Mouse (Mus musculus): ENCODE results near the gene Izumo2.
"Not testable (repeated sequence)": the region's sequence is repeated elsewhere in the genome, so short reads cannot be mapped to it uniquely, and the experiment has no call there.

The Izumo2 gene

GRCm38 (mm10) chr7:44697980-44698379 lies 10.6 kb upstream of the Izumo2 start:
- DNase-seq (ENCODE audit: low spot score), result no peak

DNA sequence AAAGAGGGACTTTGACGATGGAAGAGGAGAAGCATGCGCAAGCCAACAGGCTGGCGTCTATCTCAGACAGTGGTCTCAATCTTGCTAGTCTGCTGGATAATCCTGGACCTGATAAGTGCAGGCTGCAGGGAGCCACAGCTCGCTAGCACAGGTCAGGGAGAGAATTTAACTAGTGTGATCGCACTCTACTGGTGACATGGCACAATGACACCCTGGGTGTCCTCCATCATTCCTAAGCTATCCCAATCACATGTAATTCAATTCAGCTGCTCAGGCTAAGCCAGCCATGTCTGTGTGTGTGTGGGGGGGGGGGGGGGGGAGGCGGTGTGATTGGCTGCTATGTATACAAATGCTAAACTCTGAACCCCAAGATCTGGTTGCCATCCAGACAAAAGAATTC lies 6.6 kb upstream of the Izumo2 start:
- peak; percentile 59 for DNase-seq (ENCODE audit: low spot score)

GRCm38 (mm10) chr7:44702985-44703384 lies 5.6 kb upstream of the Izumo2 start:
- DNase-seq (ENCODE audit: low spot score), result no peak

DNA sequence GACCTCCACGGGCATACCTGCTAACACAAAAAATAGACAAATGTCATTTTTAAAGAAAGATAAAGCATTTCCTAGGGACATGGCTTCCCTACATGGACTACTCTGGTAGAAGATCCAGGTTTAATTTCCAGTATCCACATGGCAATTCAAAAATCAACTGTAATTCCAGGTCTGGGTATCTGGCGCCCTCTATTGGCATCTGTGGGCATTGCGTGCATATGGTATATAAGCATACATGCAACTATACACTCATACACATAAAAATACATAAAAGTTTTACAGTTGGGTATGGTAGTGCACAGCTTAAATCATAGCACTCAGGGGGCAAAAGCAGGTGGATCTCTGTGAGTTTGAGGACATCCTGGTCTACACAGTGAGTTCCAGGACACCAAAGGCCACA lies 4.2 kb upstream of the Izumo2 start:
- DNase-seq (ENCODE audit: low spot score), result peak; percentile 47

GRCm38 (mm10) chr7:44705086-44705485 lies 3.5 kb upstream of the Izumo2 start:
- DNase-seq (ENCODE audit: low spot score), result no peak

DNA sequence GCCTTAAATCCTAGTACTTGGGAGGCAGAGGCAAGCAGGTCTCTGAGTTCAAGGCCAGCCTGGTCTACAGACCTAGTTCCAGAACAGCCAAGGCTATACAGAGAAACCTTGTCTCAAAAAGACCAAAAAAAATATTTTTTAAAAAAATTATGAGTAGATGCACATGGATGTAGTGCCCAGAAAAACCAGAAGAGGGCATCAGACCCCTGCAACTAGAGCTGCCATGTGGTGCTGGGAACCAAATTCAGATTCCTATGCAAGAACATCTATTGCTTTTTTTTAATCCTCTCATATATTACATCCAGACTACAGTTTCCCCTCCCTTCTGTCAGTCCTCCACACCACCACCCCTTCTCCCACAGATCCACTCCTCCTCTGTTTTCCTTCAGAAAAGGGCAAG lies 2.2 kb upstream of the Izumo2 start:
- no peak for DNase-seq (ENCODE audit: low spot score)

- no peak for DNase-seq (ENCODE audit: low spot score)
These were observed 1.3 kb upstream of the Izumo2 start for GRCm38 (mm10) chr7:44707169-44707675.

- not testable (repeated sequence) for DNase-seq (ENCODE audit: low spot score)
These were observed 449 bp upstream of the Izumo2 start for GRCm38 (mm10) chr7:44708093-44708492.

DNA sequence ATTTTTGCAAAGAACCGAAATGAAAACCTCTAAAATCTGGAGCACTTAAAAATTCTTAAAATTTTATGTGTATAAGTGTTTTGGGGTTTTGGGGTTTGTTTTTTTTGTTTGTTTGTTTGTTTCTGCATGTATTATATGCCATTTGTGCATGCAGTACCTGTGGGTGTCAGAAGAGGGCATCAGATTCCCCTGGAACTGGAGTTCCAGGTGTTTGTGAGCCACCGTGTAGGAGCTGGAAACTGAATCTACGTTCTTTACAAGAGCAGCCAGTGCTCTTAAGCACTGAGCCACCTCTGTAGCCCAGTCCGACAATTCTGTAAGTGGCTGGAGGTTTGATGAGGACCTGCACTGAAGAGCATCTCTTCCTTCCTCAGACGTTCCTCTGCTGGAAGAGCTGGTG lies 1.3 kb downstream of the Izumo2 start:
- DNase-seq (ENCODE audit: low spot score), result no peak

DNA sequence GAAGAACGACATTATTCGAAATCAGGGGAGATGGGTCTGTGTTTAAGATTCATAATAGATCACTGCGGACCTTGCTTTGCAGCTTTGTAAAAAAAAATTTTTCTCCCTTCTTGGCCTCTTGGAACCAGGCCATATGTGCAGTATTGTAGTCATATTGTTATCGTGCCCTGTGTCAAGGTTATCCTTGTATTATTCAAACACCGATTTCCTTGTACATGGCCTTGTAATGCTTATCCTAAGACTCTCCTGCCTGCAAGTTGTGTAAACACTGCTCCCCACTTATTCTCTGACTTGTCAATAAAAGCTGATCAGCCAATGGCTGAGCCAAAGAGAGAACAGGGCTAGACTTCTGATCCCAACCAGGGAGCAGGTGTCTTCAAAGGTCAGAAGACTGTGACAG lies 13.5 kb downstream of the Izumo2 start:
- DNase-seq (ENCODE audit: low spot score), result no peak

- DNase-seq (ENCODE audit: low spot score), result no peak
These were observed 15.8 kb downstream of the Izumo2 start for GRCm38 (mm10) chr7:44724316-44724715.

GRCm38 (mm10) chr7:44726343-44726742 lies 17.8 kb downstream of the Izumo2 start:
- DNase-seq (ENCODE audit: low spot score), result peak; percentile 38

DNA sequence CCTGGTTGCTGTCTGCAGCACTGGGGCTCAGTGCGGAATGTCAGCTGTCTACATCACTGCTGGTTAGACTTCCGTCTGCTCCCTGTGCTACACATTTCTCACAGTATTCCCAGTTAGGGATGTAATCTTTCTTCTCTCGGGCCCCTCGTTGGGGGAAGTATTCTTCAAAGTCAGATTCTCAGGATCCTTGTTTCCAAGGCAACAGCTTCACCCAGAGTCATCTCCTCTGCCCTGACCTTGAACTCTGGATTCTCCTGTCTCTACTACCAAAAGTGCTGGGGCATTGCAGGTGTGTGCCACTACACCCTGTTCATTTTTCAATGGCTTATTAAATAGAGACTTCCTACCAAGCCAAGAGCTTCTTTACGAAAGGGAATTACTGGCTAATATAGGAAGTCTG lies 18.6 kb downstream of the Izumo2 start:
- no peak for DNase-seq (ENCODE audit: low spot score)

GRCm38 (mm10) chr7:44728082-44728975 lies 19.8 kb downstream of the Izumo2 start:
- peak; percentile 74 for DNase-seq (ENCODE audit: low spot score)

- DNase-seq (ENCODE audit: low spot score), result no peak
These were observed 25.2 kb downstream of the Izumo2 start for GRCm38 (mm10) chr7:44733723-44734122.

- DNase-seq (ENCODE audit: low spot score), result no peak
These were observed 32.8 kb downstream of the Izumo2 start for GRCm38 (mm10) chr7:44741361-44741760.

- DNase-seq (ENCODE audit: low spot score), result no peak
These were observed 35.7 kb downstream of the Izumo2 start for GRCm38 (mm10) chr7:44744270-44744669.

DNA sequence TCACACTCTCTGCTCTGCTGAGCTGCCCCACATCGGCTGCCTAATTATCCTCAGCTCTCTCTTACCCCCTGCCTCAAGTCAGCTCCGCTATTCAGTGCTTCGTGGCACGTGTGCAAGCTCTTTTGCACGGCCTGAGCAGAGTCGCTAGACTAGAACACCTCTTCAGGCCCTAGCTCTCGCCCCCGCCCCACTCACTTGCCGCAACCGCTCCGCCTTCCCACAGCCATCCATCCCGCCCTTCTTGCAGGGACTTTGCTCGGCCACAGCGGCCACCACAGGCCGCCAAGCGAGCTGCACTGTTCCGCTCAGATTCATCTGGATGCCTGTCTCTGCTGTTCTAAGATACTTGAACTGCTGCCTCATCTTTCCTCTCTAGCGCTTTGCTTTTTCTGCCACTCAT lies 36.5 kb downstream of the Izumo2 start:
- DNase-seq (ENCODE audit: low spot score), result peak; percentile 80

DNA sequence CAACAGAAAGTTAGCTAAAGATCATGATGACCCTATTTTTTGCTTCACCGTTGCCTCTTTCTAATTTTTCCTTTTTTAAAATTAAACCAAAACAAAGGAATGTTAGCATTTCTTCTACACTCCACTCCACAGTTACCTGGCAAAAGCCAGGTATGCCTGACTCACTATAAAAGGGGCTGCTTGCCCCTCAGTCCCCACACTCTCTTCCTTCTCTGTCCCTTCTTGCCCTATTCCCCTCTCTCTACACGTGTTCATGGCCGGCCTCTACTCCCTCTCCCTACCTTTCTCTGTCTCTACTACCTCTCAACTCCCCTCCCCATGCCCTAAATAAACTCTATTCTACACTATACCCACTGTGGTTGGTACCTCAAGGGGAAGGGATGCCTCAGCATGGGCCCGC lies 38.6 kb downstream of the Izumo2 start:
- DNase-seq (ENCODE audit: low spot score), result no peak

DNA sequence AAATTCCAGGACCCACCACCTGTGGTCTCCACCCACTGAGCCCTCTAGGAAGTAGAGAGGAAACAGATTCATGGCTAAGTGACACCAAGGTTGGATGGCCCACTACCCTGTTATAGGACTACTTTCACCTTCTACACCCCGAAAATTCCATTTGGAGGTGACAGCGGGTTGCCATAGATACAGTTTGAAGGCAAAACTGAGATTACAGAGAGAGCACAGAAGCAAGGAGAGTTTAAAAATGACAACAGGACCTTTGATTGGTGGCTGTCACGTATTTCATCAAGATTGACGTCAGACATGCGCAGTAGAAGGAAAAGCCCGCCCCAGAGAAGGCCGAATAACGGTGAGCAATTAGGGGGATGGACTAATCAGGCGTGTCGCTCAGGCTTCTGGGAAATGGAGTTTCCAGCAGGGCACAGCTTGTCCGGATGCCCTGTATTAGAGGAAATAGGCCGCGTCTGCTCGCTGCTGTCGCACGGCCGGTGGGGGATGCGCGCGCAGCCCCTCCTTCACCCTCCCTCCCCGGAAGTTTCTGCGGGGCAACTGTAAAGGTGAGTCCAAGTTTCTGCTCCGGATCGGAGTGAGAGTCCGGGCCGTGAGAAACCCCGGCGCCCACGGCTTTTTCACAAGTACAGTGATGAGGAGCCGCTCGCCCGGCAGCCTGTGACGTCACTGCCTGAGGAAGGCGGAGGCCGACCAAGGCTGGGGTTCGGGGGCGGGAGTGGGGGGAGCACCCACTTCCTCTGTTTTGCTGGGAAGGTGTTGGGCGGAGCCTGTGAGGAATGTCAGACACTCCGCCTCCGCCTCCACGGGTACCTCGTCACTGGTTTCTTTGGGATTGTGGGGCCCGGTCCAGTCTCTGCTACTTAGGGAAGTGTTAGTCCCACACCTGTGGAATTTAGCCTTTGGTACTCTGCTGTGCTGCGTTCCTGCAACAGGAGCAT lies 39.8 kb downstream of the Izumo2 start, which contains the start of gene Vrk3:
Vrk3 (plus strand) TSS at position 313 of the 944 bp plus-strand sequence.
- DNase-seq (ENCODE audit: low spot score), result peak; percentile 98

GRCm38 (mm10) chr7:44750950-44751349 lies 42.4 kb downstream of the Izumo2 start, which contains the start of gene Zfp473:
Gene Zfp473, minus strand, starts transcription at chr7:44751050.
- DNase-seq (ENCODE audit: low spot score), result not testable (repeated sequence)

- no peak for DNase-seq (ENCODE audit: low spot score)
These were observed 48.6 kb downstream of the Izumo2 start for GRCm38 (mm10) chr7:44757164-44757563.

Measured in lung, postnatal 25 days (tissue).